Mouse (Mus musculus): ENCODE data around the gene Arhgap1. TPM values are rescaled to one million over a fixed set of nuclear protein-coding genes. Genes with fewer than 3 reads are reported as not detected.

The Arhgap1 gene
- polyA plus RNA-seq, 1 experiment from 2014 or later: 168 TPM

DNA sequence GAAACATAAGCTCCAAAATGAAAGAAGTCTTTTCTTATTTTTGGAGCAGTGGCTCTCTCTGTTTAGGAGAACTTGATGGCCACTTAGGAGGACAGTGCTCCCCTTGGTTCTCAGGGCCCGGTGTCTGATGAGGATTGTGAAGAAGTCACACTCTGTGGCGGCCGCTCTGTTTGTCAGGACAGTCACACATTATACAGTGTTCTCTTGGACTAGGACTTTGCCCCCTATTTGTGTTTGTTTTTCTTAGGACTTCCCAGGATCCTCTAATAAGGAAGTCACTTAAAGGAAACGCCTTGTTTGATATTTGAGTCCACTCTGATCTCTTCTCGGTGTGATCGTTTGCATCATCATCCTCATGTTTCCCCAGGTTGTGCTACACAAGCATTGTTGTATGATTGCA lies 68.6 kb downstream of the Arhgap1 start:
- Histone ChIP-seq H3K27me3 (replicated peaks) (no peaks in the 10 kb centered on the region), H3K4me3 (no peak overlapping the region), H3K4me1 (replicated peaks) (no peaks in the 10 kb centered on the region), H3K9me3 (replicated peaks) (no peaks in the 10 kb centered on the region), H3K36me3 (peaks cover 24% of the 10 kb centered on the region), H3K27ac (ENCODE audit: poor library complexity, severe bottlenecking) (no peak overlapping the region), H3K4me2 (no peak overlapping the region), H3K9ac (no peak overlapping the region)
- WGBS: 79% methylated on average over 6 of the region's 6 CpGs
- ATAC-seq (ENCODE audit: insufficient number of reproducible peaks, low FRiP score): no peak

Other genes starting within 250 kb of the Arhgap1 start
- gene 1110051M20Rik, start 205.2 kb upstream of the Arhgap1 start, polyA plus RNA-seq (2016; fragmentation: Nextera tagmentation; extraction: Ambion mirVana): 35.7 and 40.1 TPM in 2 replicates
- 4.4 and 4.9 TPM in 2 replicates for gene Lrp4, start 192.3 kb upstream of the Arhgap1 start, polyA plus RNA-seq (2016; fragmentation: Nextera tagmentation; extraction: Ambion mirVana)
- 77.1 and 87.8 TPM in 2 replicates for gene Ckap5, start 123.1 kb upstream of the Arhgap1 start, polyA plus RNA-seq (2016; fragmentation: Nextera tagmentation; extraction: Ambion mirVana)
- gene F2, start 13.4 kb upstream of the Arhgap1 start, polyA plus RNA-seq (2016; fragmentation: Nextera tagmentation; extraction: Ambion mirVana): 0.60 and 2.2 TPM in 2 replicates
- gene Zfp408, start 69 bp upstream of the Arhgap1 start, polyA plus RNA-seq (2016; fragmentation: Nextera tagmentation; extraction: Ambion mirVana): 6.1 and 6.9 TPM in 2 replicates
- gene Atg13, start 60.7 kb downstream of the Arhgap1 start, polyA plus RNA-seq (2016; fragmentation: Nextera tagmentation; extraction: Ambion mirVana): 22.3 TPM in 2 replicates
- 12.2 TPM in 2 replicates for gene Harbi1, start 61.0 kb downstream of the Arhgap1 start, polyA plus RNA-seq (2016; fragmentation: Nextera tagmentation; extraction: Ambion mirVana)
- 14.5 and 15.0 TPM in 2 replicates for gene Ambra1, start 80.3 kb downstream of the Arhgap1 start, polyA plus RNA-seq (2016; fragmentation: Nextera tagmentation; extraction: Ambion mirVana)

Measured in heart, embryonic 12.5 days (tissue).